Mouse (Mus musculus) T-helper 17 cell (primary cell): ENCODE results near the gene 4930407I10Rik.

Source experiments
- in situ Hi-C, 2 experiments: fragments of 300-600 bp; cut with MboI, MseI; formaldehyde crosslinking; loops; 1 replicate in 1 of 2; 2 replicates in 1 of 2; pipeline ENCODE4 v1.15.1; 2025; ENCODE audit warnings: high pct_unique_total_duplicates in 2 of 2

Gene 4930407I10Rik

GRCm38 (mm10) chr15:82052544-82052943 lies 6.4 kb upstream of the 4930407I10Rik start:
- in situ Hi-C loops = no loop called here

DNA sequence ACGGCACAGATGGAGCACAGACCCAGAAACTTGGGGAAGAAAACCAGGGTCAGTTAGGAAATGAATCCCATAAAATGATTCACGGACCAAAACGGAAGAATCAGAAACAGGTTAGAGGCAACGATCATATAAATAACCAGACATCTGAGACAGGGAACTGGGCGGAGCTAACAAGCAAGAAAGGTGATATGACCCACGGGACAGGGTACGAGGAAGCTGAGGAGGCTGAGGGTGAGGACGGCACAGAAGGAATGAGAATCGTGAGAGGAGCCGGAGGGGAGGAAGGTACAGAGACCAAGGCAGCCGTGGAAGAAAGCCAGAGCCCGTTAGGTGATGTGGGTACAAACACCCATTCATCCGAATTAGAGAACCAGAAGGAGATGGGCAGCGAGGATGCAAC lies 5.0 kb downstream of the 4930407I10Rik start:
- in situ Hi-C loops = loop anchor here in 1 of 2 experiments (10.0 kb wide), 1 partner anchor 171 kb away; no protein-coding TSS in a partner anchor

- in situ Hi-C loops = loop anchor here (5.0 to 10.0 kb wide), 3 partner anchors 42 to 169 kb away; no protein-coding TSS in a partner anchor
Measured at GRCm38 (mm10) chr15:82065511-82065910, 6.6 kb downstream of the 4930407I10Rik start.

GRCm38 (mm10) chr15:82069898-82070297 lies 10.9 kb downstream of the 4930407I10Rik start, which contains the start of gene Mei1:
Mei1 (plus strand) TSS chr15:82069996.
- in situ Hi-C loops = loop anchor here (5.0 to 10.0 kb wide), 3 partner anchors 37 to 165 kb away; no protein-coding TSS in a partner anchor

- in situ Hi-C loops = no loop called here
Measured at GRCm38 (mm10) chr15:82071816-82072469, 13.0 kb downstream of the 4930407I10Rik start.

- in situ Hi-C loops = no loop called here
Measured at GRCm38 (mm10) chr15:82073490-82073889, 14.5 kb downstream of the 4930407I10Rik start.

- in situ Hi-C loops = no loop called here
Measured at GRCm38 (mm10) chr15:82079883-82080282, 20.9 kb downstream of the 4930407I10Rik start.

DNA sequence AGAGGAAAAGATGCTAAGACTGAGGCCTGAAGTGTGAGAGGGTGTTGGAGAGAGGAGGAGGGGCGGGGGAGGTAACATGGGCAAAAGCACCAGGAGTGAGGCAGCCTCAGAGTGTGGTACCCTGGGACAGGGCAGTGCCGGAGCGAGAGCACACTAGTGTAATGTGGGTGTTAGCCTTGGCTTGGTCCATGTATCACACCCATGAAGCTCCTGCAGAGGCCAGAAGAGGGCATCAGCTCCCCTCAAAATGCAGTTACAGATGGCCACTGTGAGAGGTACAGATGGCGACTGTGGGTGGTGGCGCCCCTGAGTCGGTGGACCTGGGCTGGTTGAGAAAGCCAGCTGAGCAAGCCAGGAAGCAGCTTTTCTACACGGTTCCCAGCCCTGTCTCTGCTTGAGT lies 22.2 kb downstream of the 4930407I10Rik start:
- in situ Hi-C loops = no loop called here

DNA sequence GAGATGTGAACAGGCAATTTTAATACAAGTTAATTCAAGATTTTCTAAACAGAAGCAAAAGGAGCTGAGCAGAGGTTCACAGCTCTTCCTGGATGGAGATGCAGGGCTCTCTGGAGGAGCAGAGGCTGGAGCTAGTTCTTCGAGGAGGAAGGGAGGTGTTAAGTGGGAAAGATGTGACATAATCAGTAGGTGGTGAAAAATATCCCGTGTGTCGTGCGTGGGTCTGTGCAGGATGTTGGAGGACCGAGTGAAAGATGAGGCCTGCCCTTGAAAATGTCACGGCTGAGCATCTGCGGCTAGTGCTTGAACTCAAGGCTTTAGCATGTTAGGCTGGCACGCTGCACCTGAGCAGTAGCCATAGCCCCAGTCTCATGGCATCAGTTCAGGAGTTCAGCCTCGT lies 26.7 kb downstream of the 4930407I10Rik start:
- in situ Hi-C loops = no loop called here

DNA sequence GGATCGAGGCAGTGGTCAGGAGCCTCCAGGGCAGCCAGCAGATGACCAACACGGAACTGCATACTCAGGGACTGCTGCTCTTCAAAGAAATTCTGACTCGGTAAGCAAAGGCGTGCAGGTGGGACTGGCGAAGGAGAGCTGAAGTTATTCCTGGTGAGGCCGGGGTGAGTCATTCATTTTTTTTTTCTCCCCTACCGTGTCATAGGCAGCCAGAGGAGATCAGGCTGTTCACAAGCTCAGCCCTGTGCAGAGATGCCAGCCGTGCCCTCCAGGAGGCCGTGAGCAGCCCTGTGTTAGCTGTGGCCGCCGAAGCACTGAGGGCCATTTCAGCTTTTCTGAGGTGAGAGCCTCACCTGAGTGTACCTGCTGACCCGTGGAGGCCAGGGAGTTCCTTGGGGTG lies 27.2 kb downstream of the 4930407I10Rik start:
- in situ Hi-C loops = no loop called here

DNA sequence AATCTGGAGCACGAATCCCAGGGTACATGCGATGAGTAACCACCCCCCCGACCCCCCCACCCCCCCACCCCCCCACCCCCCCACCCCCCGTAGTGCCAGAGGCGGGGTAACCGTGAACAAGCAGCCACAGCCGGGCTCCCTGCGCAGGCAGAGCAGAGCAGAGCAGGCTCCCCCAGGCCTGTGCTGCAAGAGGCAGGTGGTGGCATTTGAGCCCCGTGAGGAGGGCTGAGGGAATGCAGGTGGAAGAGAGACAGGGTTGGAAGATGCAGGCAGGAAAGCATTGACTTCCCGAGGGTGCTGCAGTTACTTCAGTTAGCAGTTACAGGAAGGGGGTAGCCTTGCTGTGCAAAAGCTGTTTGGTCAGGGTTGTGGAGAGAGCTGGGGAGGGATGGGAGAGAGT lies 28.3 kb downstream of the 4930407I10Rik start:
- in situ Hi-C loops = no loop called here

GRCm38 (mm10) chr15:82091061-82091460 lies 32.1 kb downstream of the 4930407I10Rik start:
- in situ Hi-C loops = no loop called here

- in situ Hi-C loops = loop anchor here in 1 of 2 experiments (5.0 kb wide), 1 partner anchor 40 kb away; the partner anchor contains the start of gene Mei1
Measured at GRCm38 (mm10) chr15:82106953-82107555, 48.1 kb downstream of the 4930407I10Rik start.
